Mouse (Mus musculus) forebrain, embryonic 13.5 days (tissue): ENCODE data around the gene Olfr223. TPM values are rescaled to one million over a fixed set of nuclear protein-coding genes. Genes with fewer than 3 reads are reported as not detected.
A peak's percentile ranks its signal among the peaks of the same experiment; 100 is the strongest.
"Not testable (repeated sequence)": the region's sequence is repeated elsewhere in the genome, so short reads cannot be mapped to it uniquely, and the experiment has no call there.

Experiments used
- ATAC-seq: fragments of 200-750 bp; cut with Nextera tagmentation; 2 replicates; pipeline ENCODE4 v1.8.0; 2017
- H3K27ac ChIP-seq: fragments of 300-500 bp; sonication (generic); 2 replicates; pipeline ENCODE4 v1.5.1; 2015; ENCODE audit warnings: inconsistent platforms, mild to moderate bottlenecking, moderate library complexity
- H3K27me3 ChIP-seq: fragments of 300-500 bp; sonication (generic); 2 replicates; pipeline ENCODE4 v1.6.1; 2015; ENCODE audit warnings: mild to moderate bottlenecking, inconsistent platforms
- H3K36me3 ChIP-seq: fragments of 300-500 bp; sonication (generic); 2 replicates; pipeline ENCODE4 v1.6.1; 2015; ENCODE audit warnings: mild to moderate bottlenecking, inconsistent platforms; ENCODE audit not compliant: poor library complexity, severe bottlenecking
- H3K4me1 ChIP-seq: fragments of 300-500 bp; sonication (generic); 2 replicates; pipeline ENCODE4 v1.6.1; 2015; ENCODE audit warnings: inconsistent platforms
- H3K4me2 ChIP-seq: fragments of 300-500 bp; sonication (generic); 2 replicates; pipeline ENCODE4 v1.6.1; 2015; ENCODE audit warnings: inconsistent platforms, mild to moderate bottlenecking, moderate library complexity
- H3K4me3 ChIP-seq: fragments of 300-500 bp; sonication (generic); 2 replicates; pipeline ENCODE4 v1.5.1; 2015; ENCODE audit warnings: mild to moderate bottlenecking, inconsistent platforms
- H3K9ac ChIP-seq: fragments of 300-500 bp; sonication (generic); 2 replicates; pipeline ENCODE4 v1.6.1; 2015; ENCODE audit warnings: mild to moderate bottlenecking, inconsistent platforms
- H3K9me3 ChIP-seq: fragments of 300-500 bp; sonication (generic); replicated peaks from 2 replicates; pipeline ENCODE4 v1.6.1; 2016; ENCODE audit warnings: inconsistent platforms
- WGBS: fragments of 180-500 bp; shearing (Covaris S2); methylation state at CpG from one replicate; pipeline ENCODE4 v1.1.7; 2015; 5-methylcytosine and 5-hydroxymethylcytosine counted together
- polyA plus RNA-seq: library from polyadenylated mRNA; unstranded; fragments of >200 nt; fragmentation: Nextera tagmentation; extraction: Ambion mirVana; gene quantifications from 2 replicates; pipeline ENCODE4 v1.2.1, GENCODE M21; 2015

Gene Olfr223
- polyA plus RNA-seq, 1 experiment from 2014 or later = not detected

DNA sequence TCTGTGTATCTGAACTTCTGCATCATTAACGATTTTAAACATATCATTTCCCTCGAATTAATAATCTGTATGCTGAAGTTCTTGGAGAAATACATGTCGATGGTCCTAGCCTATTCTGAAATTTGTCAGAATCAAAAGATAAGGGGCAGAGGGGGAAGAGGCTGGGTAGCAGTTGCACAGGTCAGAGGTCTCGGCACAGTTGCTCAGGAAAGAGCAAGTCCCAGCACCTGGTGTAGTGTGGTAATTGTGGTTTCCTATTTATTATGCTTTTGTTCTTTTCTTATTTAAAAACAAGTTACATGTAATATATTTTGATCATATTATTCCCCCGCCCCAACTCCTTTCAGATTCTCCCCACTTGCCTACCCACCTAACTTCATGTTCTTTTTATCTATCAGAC is 35.1 kb upstream of the Olfr223 start:
- Histone ChIP-seq H3K27ac (no peak overlapping the region), H3K9ac (no peak overlapping the region), H3K4me3 (no peak overlapping the region), H3K9me3 (no peaks in the 10 kb centered on the region), H3K4me2 (no peak overlapping the region), H3K4me1 (no peaks in the 10 kb centered on the region), H3K27me3 (no peaks in the 10 kb centered on the region), H3K36me3 (no peaks in the 10 kb centered on the region)
- 82% methylated on average over 5 of the region's 5 CpGs for WGBS
- ATAC-seq = no peak

DNA sequence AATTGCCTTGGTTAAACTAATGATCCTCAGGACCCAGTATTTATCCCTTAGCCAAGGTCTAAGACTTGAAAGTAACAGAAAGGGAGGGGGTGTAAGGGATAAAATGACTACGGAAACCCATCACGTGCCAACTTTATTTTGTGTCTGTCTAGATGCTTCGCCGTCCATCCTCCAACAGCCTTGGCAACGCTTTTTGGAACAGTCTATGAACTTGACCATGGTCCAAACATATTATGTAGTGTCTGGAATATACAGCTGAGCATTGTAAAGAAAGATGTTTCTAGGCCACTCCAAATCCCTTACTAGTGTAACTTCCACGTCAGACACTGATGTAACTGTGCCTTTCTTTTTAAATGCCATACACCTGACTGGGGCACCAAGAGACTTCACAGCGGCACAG is 33.1 kb upstream of the Olfr223 start:
- Histone ChIP-seq H3K27ac (no peak overlapping the region), H3K27me3 (no peaks in the 10 kb centered on the region), H3K4me2 (no peak overlapping the region), H3K4me3 (no peak overlapping the region), H3K9me3 (no peaks in the 10 kb centered on the region), H3K4me1 (no peaks in the 10 kb centered on the region), H3K9ac (no peak overlapping the region), H3K36me3 (no peaks in the 10 kb centered on the region)
- 71% methylated on average over 7 of the region's 7 CpGs for WGBS
- ATAC-seq = no peak

DNA sequence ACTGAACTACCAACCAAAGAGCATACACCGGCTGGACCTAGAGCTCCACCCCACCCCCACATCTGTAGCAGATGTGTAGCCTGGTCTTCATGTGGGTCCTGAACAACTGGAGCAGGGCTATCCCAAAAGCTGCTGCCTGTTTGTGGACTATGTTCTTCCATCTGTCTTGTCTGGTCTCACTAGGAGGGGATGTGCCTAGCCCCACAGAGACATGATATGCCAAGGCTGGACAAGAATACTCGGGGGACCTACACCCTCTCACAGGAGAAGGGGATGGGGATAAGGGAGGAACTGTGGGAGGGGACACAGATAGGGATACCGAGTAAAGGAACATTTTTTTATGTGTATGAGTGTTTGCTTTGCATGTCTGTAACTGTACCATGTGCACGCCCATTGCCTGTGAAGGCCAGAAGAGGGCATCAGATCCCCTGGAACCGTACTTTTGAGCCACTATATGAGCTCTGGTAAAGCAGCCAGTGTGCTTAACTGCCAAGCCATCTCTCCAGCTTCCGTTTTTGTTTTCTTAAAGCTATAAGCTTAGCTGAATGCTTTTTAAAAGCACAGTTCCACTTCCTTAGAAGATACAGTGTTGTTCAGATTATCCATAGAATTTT is 31.0 kb upstream of the Olfr223 start:
- H3K4me2 ChIP-seq = no peak overlapping the region
- 35% methylated on average over 6 of the region's 6 CpGs for WGBS
- no peak overlapping the region for H3K9ac ChIP-seq
- H3K36me3 ChIP-seq = no peaks in the 10 kb centered on the region
- ATAC-seq = 0 out of 2 replicates have a peak, but pooled peaks have one; percentile 48
- no peaks in the 10 kb centered on the region for H3K27me3 ChIP-seq
- H3K4me1 ChIP-seq = no peaks in the 10 kb centered on the region
- H3K9me3 ChIP-seq = no peaks in the 10 kb centered on the region
- no peak overlapping the region for H3K4me3 ChIP-seq
- no peak overlapping the region for H3K27ac ChIP-seq

DNA sequence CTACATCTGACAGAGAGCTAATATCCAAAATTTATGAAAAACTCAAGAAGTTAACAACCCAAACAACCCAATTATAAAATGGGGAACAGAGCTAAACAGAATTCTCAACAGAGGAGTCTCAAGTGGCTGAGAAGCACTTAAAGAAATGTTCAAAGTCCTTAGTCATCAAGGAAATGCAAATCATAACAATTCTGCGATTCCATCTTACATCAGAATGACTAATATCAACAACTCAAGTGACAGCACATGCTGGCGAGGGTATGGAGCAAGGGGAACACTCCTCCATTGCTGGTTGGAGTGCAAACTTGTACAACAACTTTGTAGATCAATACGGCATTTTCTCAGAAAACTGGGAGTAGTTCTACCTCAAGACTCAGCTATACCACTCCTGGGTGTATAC is 29.1 kb upstream of the Olfr223 start:
- H3K4me1 ChIP-seq = no peaks in the 10 kb centered on the region
- 84% methylated on average over 3 of the region's 3 CpGs for WGBS
- no peak overlapping the region for H3K9ac ChIP-seq
- no peaks in the 10 kb centered on the region for H3K9me3 ChIP-seq
- H3K4me3 ChIP-seq = no peak overlapping the region
- H3K4me2 ChIP-seq = no peak overlapping the region
- H3K36me3 ChIP-seq = no peaks in the 10 kb centered on the region
- ATAC-seq = no peak
- H3K27me3 ChIP-seq = no peaks in the 10 kb centered on the region
- no peak overlapping the region for H3K27ac ChIP-seq

DNA sequence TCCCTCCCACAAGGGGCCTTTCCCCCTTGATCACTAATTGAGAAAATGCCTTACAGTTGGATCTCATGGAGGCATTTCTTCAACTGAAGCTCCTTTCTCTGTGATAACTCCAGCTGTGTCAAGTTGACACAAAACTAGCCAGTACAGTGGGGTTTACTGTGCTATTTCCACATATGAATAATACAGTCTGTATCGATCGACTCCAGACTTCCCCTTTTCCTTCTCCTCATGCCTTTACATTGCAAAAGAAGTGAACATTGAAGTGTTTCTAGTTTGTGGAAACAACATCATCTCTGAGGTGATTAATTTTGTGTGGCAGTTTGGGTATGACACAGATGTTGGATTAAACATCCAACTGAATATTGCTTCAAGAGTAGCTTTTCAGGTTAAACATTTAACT is 23.9 kb upstream of the Olfr223 start:
- 95% methylated on average over 2 of the region's 2 CpGs for WGBS
- not testable (repeated sequence) for H3K27me3 ChIP-seq, H3K4me2 ChIP-seq, H3K4me1 ChIP-seq, H3K4me3 ChIP-seq, H3K9me3 ChIP-seq, H3K36me3 ChIP-seq, H3K9ac ChIP-seq, ATAC-seq, H3K27ac ChIP-seq

DNA sequence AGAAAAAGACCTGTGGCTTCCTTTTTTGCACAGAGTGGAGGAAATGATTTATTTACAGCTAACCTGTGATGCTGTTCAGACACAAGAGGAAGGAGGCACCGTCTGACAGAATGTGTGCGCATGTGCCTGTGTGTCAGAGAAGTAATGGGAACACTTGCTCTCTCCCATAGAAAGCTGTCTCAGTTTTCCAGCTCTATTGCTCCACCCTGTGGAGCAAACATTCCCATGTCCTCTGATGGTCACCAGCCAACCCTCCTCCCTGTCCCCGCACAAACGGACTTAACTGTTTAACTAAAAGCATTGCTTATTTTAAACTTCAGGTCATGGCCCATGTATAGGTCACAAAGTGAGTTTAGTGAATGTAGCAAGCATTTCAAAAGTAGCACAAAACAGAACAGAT is 21.0 kb upstream of the Olfr223 start:
- no peak overlapping the region for H3K27ac ChIP-seq
- H3K4me2 ChIP-seq = no peak overlapping the region
- no peak overlapping the region for H3K4me3 ChIP-seq
- H3K4me1 ChIP-seq = no peaks in the 10 kb centered on the region
- 61% methylated on average over 4 of the region's 4 CpGs for WGBS
- no peaks in the 10 kb centered on the region for H3K9me3 ChIP-seq
- H3K36me3 ChIP-seq = no peaks in the 10 kb centered on the region
- ATAC-seq = no peak
- H3K27me3 ChIP-seq = no peaks in the 10 kb centered on the region
- H3K9ac ChIP-seq = no peak overlapping the region

DNA sequence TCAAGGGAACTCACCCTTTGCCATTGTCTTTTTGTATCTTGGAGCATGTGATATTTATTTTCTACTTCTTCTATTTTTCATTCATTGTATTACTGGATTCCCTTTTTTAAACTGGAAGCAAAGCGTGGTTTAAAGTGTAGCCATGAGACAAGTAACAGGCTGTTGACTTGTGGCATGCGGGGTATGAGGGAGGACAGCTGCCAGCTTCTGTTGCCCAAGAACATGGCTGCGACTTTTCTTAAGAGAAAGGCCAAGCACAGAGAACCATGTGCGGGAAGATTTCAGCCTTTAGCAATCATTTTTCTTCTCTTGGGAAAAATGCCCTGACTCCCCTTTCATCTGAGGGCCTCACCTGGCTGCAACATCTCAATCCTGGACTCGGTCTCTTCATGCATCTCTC is 18.6 kb upstream of the Olfr223 start:
- Histone ChIP-seq H3K9me3 (no peaks in the 10 kb centered on the region), H3K27me3 (no peaks in the 10 kb centered on the region), H3K4me2 (no peak overlapping the region), H3K4me1 (no peaks in the 10 kb centered on the region), H3K36me3 (no peaks in the 10 kb centered on the region), H3K9ac (no peak overlapping the region), H3K4me3 (no peak overlapping the region), H3K27ac (no peak overlapping the region)
- ATAC-seq = no peak
- WGBS = 89% methylated on average over 5 of the region's 5 CpGs

DNA sequence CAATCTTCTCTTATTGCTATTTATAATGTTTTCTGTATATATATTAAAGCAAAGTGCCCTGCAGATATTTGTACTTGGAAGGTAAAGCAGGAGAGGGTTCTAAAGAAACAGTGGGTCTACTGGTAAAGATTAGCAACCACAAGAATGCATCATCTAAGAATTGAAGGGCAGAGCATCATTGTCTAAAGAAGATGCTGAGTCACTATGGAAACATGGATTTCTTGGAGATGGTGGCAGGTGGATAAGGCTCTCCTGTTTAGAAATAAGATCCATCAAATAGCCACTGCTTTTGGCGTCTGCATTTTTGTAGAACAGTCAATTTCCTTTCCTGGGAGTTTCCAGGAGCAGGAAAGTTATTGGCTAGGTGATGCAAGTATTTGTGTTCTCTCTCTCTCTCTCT is 9.2 kb upstream of the Olfr223 start:
- no peak overlapping the region for H3K27ac ChIP-seq
- ATAC-seq = no peak
- H3K4me3 ChIP-seq = no peak overlapping the region
- WGBS = 68% methylated on average over 1 of the region's 1 CpGs
- no peaks in the 10 kb centered on the region for H3K27me3 ChIP-seq
- no peak overlapping the region for H3K9ac ChIP-seq
- H3K36me3 ChIP-seq = no peaks in the 10 kb centered on the region
- no peaks in the 10 kb centered on the region for H3K4me1 ChIP-seq
- no peak overlapping the region for H3K4me2 ChIP-seq
- no peaks in the 10 kb centered on the region for H3K9me3 ChIP-seq

DNA sequence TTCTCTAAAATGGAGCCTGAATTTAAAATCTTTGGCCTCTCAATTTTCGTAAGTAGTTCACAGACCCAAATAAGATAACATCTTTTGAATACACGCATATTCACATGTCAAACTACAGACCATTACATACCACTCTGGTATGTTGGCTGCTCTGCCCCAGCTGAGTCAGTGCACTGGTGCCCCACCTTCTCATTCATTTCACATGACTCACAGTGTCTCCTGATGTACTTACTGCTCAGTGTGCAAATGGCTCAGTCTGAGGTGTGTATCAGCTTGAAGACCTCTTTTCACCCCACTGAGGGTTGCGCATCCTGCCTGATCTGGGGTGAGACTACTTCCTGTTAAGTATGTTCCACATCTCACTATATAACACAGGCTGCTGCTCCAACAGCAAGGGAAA is 7.8 kb upstream of the Olfr223 start:
- H3K4me3 ChIP-seq = no peak overlapping the region
- WGBS = 93% methylated on average over 3 of the region's 3 CpGs
- H3K27ac ChIP-seq = no peak overlapping the region
- H3K4me1 ChIP-seq = no peaks in the 10 kb centered on the region
- ATAC-seq = no peak
- H3K9ac ChIP-seq = no peak overlapping the region
- no peaks in the 10 kb centered on the region for H3K36me3 ChIP-seq
- H3K27me3 ChIP-seq = no peaks in the 10 kb centered on the region
- H3K9me3 ChIP-seq = no peaks in the 10 kb centered on the region
- no peak overlapping the region for H3K4me2 ChIP-seq

DNA sequence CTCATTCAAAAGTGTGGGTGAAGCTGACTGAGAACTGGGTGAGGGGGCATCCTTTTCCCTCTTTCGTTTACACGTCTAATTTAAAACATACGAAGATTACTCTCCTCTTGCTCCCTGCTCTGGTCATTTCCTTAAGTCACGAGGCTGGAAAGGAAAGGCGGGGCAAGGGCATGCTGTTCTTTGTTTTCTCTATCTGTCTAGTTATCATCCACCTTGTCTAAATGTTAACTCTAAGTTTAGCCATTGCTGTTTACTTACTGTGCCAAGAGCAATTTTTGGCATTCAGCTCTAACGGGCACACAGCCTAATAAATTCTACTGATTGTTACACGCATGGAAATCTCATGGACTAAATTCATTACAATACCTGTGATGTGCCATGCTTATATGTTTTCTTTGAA is 6.1 kb upstream of the Olfr223 start:
- WGBS = 83% methylated on average over 7 of the region's 7 CpGs

DNA sequence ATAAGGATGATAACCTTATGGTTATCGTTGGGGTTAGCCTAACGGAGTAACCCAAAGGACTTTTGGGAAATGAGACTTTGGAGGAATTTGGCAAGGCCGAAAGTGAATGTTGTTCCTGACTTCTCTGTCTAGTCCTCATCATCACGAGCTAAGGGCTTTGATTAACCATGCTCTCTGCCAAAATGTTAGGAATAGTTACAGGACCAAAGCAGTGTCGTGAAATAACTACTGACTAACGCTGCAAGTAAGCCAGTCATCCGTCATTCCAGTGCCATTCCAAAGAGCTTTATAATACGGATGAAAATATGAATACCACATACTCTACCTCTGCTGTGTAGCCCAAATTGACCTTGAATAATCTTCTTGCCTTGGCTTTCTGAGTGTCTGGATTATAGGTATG is 3.9 kb upstream of the Olfr223 start:
- no peak overlapping the region for H3K27ac ChIP-seq
- no peak overlapping the region for H3K4me2 ChIP-seq
- H3K27me3 ChIP-seq = no peaks in the 10 kb centered on the region
- no peaks in the 10 kb centered on the region for H3K36me3 ChIP-seq
- H3K9ac ChIP-seq = no peak overlapping the region
- H3K9me3 ChIP-seq = no peaks in the 10 kb centered on the region
- H3K4me3 ChIP-seq = no peak overlapping the region
- 89% methylated on average over 8 of the region's 8 CpGs for WGBS
- ATAC-seq = no peak
- no peaks in the 10 kb centered on the region for H3K4me1 ChIP-seq

More for the DNA sequence above, 6.1 kb upstream of the Olfr223 start:
- Histone ChIP-seq H3K27ac (no peak overlapping the region), H3K9ac (no peak overlapping the region), H3K4me2 (no peak overlapping the region), H3K36me3 (no peaks in the 10 kb centered on the region), H3K9me3 (no peaks in the 10 kb centered on the region), H3K27me3 (no peaks in the 10 kb centered on the region), H3K4me3 (no peak overlapping the region), H3K4me1 (no peaks in the 10 kb centered on the region)
- ATAC-seq = no peak

DNA sequence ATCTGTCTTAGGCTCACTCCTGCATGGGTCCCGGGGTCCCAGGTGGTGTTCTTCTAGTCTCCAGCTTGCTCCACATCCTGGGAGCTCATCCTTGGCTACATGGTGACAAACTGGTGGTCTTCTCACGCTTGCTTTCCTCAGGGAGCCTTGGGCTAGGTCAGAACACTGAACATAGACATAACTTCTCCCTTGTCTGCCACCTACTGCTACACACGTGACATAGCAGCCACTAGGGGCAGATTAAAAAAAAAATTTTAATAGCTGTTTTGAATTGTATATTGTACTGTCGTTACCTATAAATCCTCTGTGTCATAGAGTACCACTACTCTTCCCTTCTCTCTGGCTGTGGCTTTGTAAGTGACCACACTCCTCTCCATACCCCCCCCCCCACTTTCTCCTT is 3.0 kb upstream of the Olfr223 start:
- Histone ChIP-seq H3K27ac (no peak overlapping the region), H3K9ac (no peak overlapping the region), H3K4me1 (no peaks in the 10 kb centered on the region), H3K36me3 (no peaks in the 10 kb centered on the region), H3K27me3 (no peaks in the 10 kb centered on the region), H3K9me3 (no peaks in the 10 kb centered on the region), H3K4me3 (no peak overlapping the region), H3K4me2 (no peak overlapping the region)
- no peak for ATAC-seq
- WGBS = 54% methylated on average over 4 of the region's 4 CpGs

DNA sequence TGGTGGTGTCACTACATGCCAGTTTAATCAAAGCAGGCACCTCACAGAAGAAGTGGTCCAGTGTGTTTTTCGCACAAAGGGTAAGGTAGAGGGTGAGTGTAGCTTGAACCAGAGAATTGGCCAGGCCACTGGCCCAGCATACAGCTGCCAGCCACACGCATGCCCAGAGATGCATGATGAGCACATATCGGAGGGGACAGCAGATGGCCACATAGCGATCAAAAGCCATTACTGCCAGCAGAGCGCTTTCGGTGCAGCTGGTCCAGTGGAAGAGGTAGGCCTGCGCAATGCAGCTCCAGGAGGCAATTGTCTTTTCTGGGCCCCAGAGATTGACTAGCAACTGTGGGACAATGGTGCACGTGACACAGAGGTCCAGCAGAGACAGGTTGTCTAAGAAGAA is 3.6 kb downstream of the Olfr223 start:
- H3K9ac ChIP-seq = no peak overlapping the region
- ATAC-seq = no peak
- H3K4me3 ChIP-seq = no peak overlapping the region
- no peaks in the 10 kb centered on the region for H3K36me3 ChIP-seq
- H3K27ac ChIP-seq = no peak overlapping the region
- H3K9me3 ChIP-seq = no peaks in the 10 kb centered on the region
- 84% methylated on average over 8 of the region's 8 CpGs for WGBS
- no peaks in the 10 kb centered on the region for H3K4me1 ChIP-seq
- no peaks in the 10 kb centered on the region for H3K27me3 ChIP-seq
- no peak overlapping the region for H3K4me2 ChIP-seq
